Mouse (Mus musculus) retina, embryonic 14.5 days (tissue): Measurements from ENCODE around the gene Rpl23a.
"Not testable (repeated sequence)": the region's sequence is repeated elsewhere in the genome, so short reads cannot be mapped to it uniquely, and the experiment has no call there.

Source experiments
- DNase-seq: peaks from one replicate; pipeline ENCODE4 v3.0.0-alpha.2; 2015; ENCODE audit warnings: low spot score

The Rpl23a gene

GRCm38 (mm10) chr11:78146707-78147543, 36.5 kb downstream of the Rpl23a start:
- no peak for DNase-seq

DNA sequence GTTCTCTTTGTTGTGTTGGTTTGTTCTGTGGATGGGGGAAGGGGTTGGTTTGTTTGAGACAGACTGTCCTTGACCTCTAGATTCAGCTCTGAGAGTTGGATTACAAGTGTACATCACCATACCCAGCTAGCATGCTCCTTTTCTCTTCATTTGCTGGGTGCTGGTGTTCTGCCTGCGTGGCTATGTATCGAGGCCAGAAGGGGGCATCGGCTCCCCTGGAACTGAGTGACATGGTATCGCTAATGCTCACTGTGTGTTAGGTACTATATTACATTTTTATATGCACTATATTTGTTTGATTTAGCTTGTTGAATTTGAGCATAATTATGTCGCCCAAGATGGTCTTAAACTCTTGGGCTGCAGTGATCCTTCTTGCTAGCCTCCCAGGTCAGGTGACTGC, 37.2 kb downstream of the Rpl23a start:
- no peak for DNase-seq

DNA sequence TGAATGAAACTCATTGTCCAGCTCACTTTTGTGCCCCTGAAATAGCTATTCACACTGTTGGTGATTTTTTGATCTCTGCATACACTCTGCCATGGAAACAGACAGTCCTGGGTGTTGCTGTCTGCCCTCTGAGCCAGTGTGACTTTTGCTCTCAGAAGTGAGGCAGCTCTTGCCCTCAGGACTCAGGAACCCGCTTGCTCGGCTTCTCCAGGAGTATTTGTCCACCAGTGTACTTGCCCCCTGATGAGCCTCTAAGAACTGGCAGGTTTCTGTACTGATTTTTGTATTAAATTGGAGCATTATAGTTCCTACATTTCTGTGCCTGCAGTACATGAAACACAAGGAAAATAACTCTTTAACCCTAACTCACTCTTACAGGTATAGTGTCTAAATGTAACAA, 39.9 kb downstream of the Rpl23a start:
- no peak for DNase-seq

- no peak for DNase-seq
Measured at GRCm38 (mm10) chr11:78140665-78141064, 42.7 kb downstream of the Rpl23a start.

- DNase-seq, result no peak
Measured at GRCm38 (mm10) chr11:78138023-78138422, 45.4 kb downstream of the Rpl23a start.

DNA sequence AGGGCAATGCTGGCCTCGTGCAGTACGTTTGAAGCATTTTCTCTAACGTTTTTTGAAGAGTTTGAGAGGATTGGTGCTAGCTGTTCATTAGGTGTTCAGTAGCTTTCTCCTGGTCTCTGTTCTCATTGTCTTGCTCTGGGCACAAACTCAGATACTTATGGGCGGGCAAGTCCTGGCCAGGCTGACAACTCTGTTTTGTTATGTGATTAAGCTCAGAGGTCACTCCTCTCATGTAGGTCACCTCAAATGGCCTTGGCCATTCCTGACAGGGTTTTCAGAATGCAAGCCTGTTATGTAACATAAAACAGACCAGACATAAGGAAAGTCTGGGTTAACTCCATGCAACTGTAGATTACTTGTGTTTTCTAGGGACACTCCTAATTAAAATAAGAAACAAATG, 45.8 kb downstream of the Rpl23a start:
- DNase-seq, result no peak

GRCm38 (mm10) chr11:78136132-78136531, 47.3 kb downstream of the Rpl23a start:
- no peak for DNase-seq

GRCm38 (mm10) chr11:78135314-78135713, 48.1 kb downstream of the Rpl23a start:
- not testable (repeated sequence) for DNase-seq

DNA sequence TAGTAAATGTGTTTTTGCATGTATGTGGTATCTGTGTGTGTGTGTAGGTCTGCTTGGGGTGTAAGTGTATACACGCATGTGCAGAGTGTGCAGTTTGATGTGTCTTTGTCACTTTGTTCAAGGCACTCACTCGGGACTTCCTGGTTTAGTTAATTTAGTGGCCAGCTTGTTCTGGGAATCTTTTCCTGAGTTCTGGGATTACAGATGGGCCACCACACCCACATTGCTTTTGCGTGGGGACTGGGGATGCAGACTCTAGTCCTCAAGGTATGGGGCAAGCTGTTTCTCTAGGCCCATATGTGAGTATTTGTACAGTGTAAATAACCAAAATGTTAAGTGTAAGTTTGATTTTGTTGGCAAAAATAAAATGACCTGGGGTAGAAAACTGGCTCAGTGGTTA, 49.0 kb downstream of the Rpl23a start:
- DNase-seq, result no peak

GRCm38 (mm10) chr11:78133915-78134314, 49.5 kb downstream of the Rpl23a start:
- DNase-seq, result no peak
